Mouse (Mus musculus): ENCODE results near the gene Map3k4. TPM values are rescaled to one million over a fixed set of nuclear protein-coding genes. Genes with fewer than 3 reads are reported as not detected.

Gene Map3k4
- polyA plus RNA-seq, 1 experiment from 2014 or later: 38.6 TPM

DNA sequence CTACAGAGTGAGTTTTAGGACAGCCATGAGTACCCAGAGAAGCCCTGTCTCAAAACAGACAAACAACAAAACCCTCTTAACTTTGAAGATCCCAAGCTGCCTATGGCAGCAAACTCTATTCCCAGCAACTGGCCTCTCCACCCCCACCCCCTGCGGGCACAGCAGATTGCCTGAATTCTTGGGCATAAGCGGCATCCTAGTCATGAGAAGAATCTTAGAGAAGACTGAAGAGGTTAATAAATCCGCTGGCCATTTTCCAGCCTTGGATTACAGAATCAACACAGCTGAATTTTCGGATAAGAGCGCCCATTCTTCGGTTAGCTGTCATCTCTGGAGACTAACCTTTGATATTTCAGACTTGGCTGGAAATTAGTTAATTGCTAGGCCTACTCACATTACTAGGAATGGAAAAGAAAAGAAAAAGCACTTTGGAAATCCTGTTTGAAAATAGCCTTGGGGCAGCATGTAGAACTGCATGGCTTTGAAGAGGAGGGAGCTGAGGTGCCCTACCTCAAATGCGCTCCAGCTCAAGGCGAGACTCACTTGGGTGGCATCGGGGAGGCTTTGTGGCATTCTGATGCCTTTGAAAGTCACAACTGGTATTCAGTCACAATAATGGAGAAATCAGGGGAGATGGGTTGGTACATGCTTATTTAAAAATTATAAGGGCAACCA, 25.2 kb upstream of the Map3k4 start:
- Histone ChIP-seq H3K9me3 (ENCODE audit: control insufficient read depth, low read length) (no peaks in the 10 kb centered on the region), H3K36me3 (ENCODE audit: control insufficient read depth, insufficient read depth, low read length) (no peaks in the 10 kb centered on the region), H3K4me3 (replicated peaks; ENCODE audit: low read depth, low read length) (no peak overlapping the region), H3K27ac (replicated peaks; ENCODE audit: low read depth, low read length) (no peak overlapping the region), H3K4me1 (ENCODE audit: control insufficient read depth, insufficient read depth, low read length) (no peaks in the 10 kb centered on the region), H3K27me3 (ENCODE audit: control insufficient read depth, insufficient read depth, low read length) (no peaks in the 10 kb centered on the region), H3K9ac (replicated peaks; ENCODE audit: low read length) (no peak overlapping the region), H3K4me2 (ENCODE audit: low read length) (no peak overlapping the region)
- ATAC-seq (ENCODE audit: low FRiP score, low TSS enrichment) (no peak), DNase-seq (peak; percentile 40)
- 84% methylated on average over 9 of the region's 9 CpGs for WGBS

DNA sequence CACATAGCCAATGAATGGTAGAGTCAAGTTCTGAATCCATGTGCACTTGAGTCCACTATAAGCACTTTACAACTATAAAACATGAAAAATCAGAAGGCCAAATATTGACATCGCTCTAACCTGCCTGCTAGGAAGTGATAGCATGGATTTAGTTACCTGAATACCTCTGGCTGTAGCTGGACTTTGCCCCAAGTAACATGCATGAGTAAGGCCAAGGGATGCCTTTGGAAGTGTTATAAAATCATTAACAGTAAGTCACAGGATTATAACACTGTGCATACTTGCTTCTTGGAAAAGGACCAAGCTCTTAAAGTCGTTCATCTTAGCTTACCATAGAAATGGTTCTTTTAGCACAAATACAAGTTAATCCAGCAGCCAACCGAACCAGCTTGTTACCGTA, 18.6 kb upstream of the Map3k4 start:
- H3K27ac ChIP-seq (replicated peaks; ENCODE audit: low read depth, low read length): no peak overlapping the region
- no peak overlapping the region for H3K4me2 ChIP-seq (ENCODE audit: low read length)
- DNase-seq: no peak
- no peaks in the 10 kb centered on the region for H3K27me3 ChIP-seq (ENCODE audit: control insufficient read depth, insufficient read depth, low read length)
- no peaks in the 10 kb centered on the region for H3K36me3 ChIP-seq (ENCODE audit: control insufficient read depth, insufficient read depth, low read length)
- no peak for ATAC-seq (ENCODE audit: low FRiP score, low TSS enrichment)
- no peaks in the 10 kb centered on the region for H3K4me1 ChIP-seq (ENCODE audit: control insufficient read depth, insufficient read depth, low read length)
- H3K9ac ChIP-seq (replicated peaks; ENCODE audit: low read length): no peak overlapping the region
- no peak overlapping the region for H3K4me3 ChIP-seq (replicated peaks; ENCODE audit: low read depth, low read length)
- H3K9me3 ChIP-seq (ENCODE audit: control insufficient read depth, low read length): no peaks in the 10 kb centered on the region
- WGBS: 84% methylated on average over 4 of the region's 4 CpGs

DNA sequence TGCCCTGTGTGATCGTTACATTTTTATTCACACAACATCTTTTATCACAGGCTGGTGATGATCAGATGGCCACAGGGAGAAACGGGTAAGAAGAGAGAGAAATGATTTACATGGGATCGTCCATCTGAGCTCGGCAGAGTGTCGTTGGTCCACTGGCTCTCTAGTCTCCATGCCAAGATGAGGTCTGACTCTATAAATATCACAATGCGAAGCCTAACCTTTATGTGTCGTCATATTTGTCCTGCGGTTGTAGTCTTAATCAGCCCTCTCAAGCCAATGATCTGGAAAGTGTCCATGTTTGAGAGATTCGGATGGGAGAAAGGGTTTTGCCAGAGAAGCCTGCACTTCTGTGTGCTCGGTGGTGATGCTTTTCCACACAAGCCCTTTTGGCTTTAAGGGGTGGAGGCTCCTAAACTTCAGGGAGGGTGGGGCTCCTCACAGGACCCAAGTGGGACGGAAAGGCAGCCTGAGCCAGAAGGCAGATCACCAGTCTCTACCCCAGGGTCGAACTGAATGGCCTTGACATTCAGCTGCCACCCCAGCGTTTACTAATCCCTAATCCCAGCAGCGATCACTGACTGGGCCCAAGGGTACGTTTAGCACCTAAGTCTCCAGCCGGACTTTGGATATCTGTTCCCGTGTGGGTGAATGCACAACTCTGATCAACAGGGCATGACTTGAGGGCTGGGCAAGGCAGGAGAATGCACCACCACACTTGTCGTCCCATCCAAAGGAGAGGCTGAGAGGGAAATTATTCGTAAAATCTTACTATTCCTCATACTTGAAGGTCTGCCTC, 17.7 kb upstream of the Map3k4 start:
- Histone ChIP-seq H3K36me3 (ENCODE audit: control insufficient read depth, insufficient read depth, low read length) (no peaks in the 10 kb centered on the region), H3K27me3 (ENCODE audit: control insufficient read depth, insufficient read depth, low read length) (no peaks in the 10 kb centered on the region), H3K27ac (replicated peaks; ENCODE audit: low read depth, low read length) (no peak overlapping the region), H3K4me1 (ENCODE audit: control insufficient read depth, insufficient read depth, low read length) (no peaks in the 10 kb centered on the region), H3K9ac (replicated peaks; ENCODE audit: low read length) (no peak overlapping the region), H3K4me2 (ENCODE audit: low read length) (no peak overlapping the region), H3K9me3 (ENCODE audit: control insufficient read depth, low read length) (no peaks in the 10 kb centered on the region), H3K4me3 (replicated peaks; ENCODE audit: low read depth, low read length) (no peak overlapping the region)
- WGBS: 80% methylated on average over 19 of the region's 19 CpGs
- ATAC-seq (ENCODE audit: low FRiP score, low TSS enrichment) (no peak), DNase-seq (no peak)

DNA sequence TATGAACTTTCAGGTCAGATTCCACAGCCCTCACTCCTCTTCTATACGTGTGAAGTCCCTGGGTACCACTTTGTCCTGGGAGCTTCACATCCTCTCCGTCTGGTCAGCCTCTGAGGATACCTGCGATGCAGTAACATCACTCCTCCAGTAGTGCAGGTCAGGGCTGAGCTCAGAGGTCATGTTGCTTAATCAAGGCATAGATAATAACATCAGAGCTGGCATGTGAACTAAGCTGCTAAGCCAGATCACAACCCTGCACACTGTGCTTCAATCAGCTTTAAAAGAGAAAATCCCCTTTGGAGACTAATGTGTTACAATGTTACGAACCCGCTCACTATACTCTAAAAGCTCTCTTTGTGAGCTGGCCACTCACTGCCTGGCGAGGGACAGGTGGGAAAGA, 16.5 kb upstream of the Map3k4 start:
- ATAC-seq (ENCODE audit: low FRiP score, low TSS enrichment) (no peak), DNase-seq (no peak)
- Histone ChIP-seq H3K4me2 (ENCODE audit: low read length) (no peak overlapping the region), H3K4me3 (replicated peaks; ENCODE audit: low read depth, low read length) (no peak overlapping the region), H3K4me1 (ENCODE audit: control insufficient read depth, insufficient read depth, low read length) (no peaks in the 10 kb centered on the region), H3K9ac (replicated peaks; ENCODE audit: low read length) (no peak overlapping the region), H3K27ac (replicated peaks; ENCODE audit: low read depth, low read length) (no peak overlapping the region), H3K27me3 (ENCODE audit: control insufficient read depth, insufficient read depth, low read length) (no peaks in the 10 kb centered on the region), H3K9me3 (ENCODE audit: control insufficient read depth, low read length) (no peaks in the 10 kb centered on the region), H3K36me3 (ENCODE audit: control insufficient read depth, insufficient read depth, low read length) (no peaks in the 10 kb centered on the region)
- 47% methylated on average over 6 of the region's 6 CpGs for WGBS

DNA sequence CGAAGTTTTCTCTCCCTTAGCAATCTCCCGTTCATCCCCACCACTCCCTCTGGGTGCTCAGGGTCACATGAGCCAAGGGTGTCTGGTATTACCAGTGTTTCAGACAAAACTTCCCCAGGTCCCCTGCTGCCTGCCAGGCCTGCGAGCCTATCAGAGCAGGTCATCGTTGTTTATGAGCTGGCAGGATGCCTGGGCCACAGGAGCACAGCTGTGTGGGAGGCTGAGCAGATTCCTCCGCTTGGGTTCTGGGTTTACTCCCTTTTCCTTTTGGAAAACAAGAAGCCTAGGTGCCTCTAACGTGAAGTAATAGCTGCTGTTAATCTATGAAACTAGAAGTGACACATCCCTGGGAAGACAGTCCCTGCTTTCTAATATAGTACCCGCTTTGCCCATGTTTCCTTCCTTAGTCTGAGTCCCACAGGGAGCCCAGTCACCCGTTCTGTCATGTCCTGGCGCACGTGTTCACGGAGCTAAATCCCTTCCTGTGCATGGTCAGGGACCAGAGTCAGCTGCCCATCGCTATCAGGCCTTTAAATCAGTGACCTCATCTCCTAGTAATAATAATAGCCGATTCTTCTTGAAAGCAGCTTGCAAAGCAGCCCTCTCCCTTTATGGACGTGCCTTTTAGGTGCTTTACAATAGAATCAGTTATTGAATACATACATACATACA, 9.4 kb upstream of the Map3k4 start:
- Histone ChIP-seq H3K36me3 (ENCODE audit: control insufficient read depth, insufficient read depth, low read length) (0 out of 2 replicates have a peak, but pooled peaks cover 3% of the 10 kb centered on the region), H3K27me3 (ENCODE audit: control insufficient read depth, insufficient read depth, low read length) (no peaks in the 10 kb centered on the region), H3K4me1 (ENCODE audit: control insufficient read depth, insufficient read depth, low read length) (peaks cover 9% of the 10 kb centered on the region; the same call in 1 of the 2 replicates), H3K27ac (replicated peaks; ENCODE audit: low read depth, low read length) (no peak overlapping the region), H3K4me2 (ENCODE audit: low read length) (no peak overlapping the region), H3K9ac (replicated peaks; ENCODE audit: low read length) (no peak overlapping the region), H3K4me3 (replicated peaks; ENCODE audit: low read depth, low read length) (no peak overlapping the region), H3K9me3 (ENCODE audit: control insufficient read depth, low read length) (no peaks in the 10 kb centered on the region)
- ATAC-seq (ENCODE audit: low FRiP score, low TSS enrichment) (peak; percentile 20; the same call in 1 of the 2 replicates), DNase-seq (peak; percentile 67)
- whole genome bisulfite sequencing: 48% methylated on average over 14 of the region's 14 CpGs

DNA sequence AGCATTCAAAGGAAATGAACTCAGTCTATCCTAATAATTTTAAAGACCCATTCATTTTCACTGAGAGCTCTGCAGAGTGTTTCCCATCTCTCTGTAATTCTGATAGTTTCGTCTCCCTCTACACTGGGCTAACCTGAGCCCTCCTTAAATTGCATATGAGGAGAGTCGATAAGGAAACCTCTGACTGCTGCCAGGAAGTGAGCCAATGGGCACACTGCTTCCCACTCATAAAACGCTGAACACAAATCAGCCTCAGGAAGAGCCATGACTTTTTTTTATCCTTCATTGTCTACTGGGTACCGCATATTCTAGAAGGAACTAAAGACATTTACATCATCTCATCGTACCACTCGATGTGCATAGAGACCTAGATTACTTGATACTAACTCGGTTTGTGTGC, 1.2 kb upstream of the Map3k4 start:
- Histone ChIP-seq H3K27ac (replicated peaks; ENCODE audit: low read depth, low read length) (no peak overlapping the region), H3K4me3 (replicated peaks; ENCODE audit: low read depth, low read length) (no peak overlapping the region), H3K36me3 (ENCODE audit: control insufficient read depth, insufficient read depth, low read length) (no peaks in the 10 kb centered on the region), H3K9me3 (ENCODE audit: control insufficient read depth, low read length) (no peaks in the 10 kb centered on the region), H3K4me2 (ENCODE audit: low read length) (peak overlapping the region; percentile 76), H3K4me1 (ENCODE audit: control insufficient read depth, insufficient read depth, low read length) (peaks cover 15% of the 10 kb centered on the region), H3K27me3 (ENCODE audit: control insufficient read depth, insufficient read depth, low read length) (no peaks in the 10 kb centered on the region), H3K9ac (replicated peaks; ENCODE audit: low read length) (peak overlapping the region; percentile 6; the same call in 1 of the 2 replicates)
- no peak for DNase-seq
- ATAC-seq (ENCODE audit: low FRiP score, low TSS enrichment): no peak
- WGBS: 90% methylated on average over 7 of the region's 7 CpGs

DNA sequence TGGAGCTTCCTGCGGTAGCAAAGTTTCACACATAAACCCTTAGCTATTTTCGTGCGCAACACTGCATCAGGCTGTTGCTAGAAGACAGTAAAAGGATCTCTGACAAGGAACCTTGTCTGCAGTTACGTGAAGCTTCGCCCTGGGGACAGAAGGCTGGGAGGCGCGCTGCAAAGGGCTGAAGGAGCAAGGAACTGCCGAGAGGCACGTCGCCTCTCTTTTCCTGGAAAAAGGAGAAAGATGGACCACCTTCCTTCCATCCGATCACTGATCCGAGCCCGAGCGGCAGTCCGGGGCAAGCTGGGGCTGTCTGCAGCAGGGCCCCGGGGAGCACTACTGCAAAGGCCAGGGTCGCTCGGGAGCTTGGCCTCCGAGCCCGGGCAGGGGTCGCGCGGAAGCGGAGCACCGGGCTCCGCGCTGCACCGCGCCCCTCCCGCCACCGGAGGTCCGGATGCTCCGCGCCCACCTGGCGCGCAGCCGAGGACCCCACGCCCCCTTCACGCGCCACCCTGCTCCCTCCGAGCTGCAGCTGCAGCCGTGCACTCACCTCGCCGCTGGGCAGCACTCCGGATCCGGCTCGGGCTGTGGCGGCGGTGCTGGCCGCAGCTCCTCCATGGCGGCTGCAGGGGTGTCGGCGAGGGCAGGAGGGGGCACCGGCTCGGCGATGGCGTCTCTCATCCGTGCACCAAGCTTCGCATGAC, 493 bp downstream of the Map3k4 start:
- DNase-seq (peak; percentile 72), ATAC-seq (ENCODE audit: low FRiP score, low TSS enrichment) (peak; percentile 80)
- no peaks in the 10 kb centered on the region for H3K36me3 ChIP-seq (ENCODE audit: control insufficient read depth, insufficient read depth, low read length)
- H3K4me2 ChIP-seq (ENCODE audit: low read length): peak overlapping the region; percentile 76
- H3K4me3 ChIP-seq (replicated peaks; ENCODE audit: low read depth, low read length): peak overlapping the region; percentile 93
- no peaks in the 10 kb centered on the region for H3K9me3 ChIP-seq (ENCODE audit: control insufficient read depth, low read length)
- H3K4me1 ChIP-seq (ENCODE audit: control insufficient read depth, insufficient read depth, low read length): peaks cover 15% of the 10 kb centered on the region
- no peaks in the 10 kb centered on the region for H3K27me3 ChIP-seq (ENCODE audit: control insufficient read depth, insufficient read depth, low read length)
- 0% methylated on average over 58 of the region's 59 CpGs for WGBS
- peak overlapping the region; percentile 99 for H3K27ac ChIP-seq (replicated peaks; ENCODE audit: low read depth, low read length)
- H3K9ac ChIP-seq (replicated peaks; ENCODE audit: low read length): peak overlapping the region; percentile 97

DNA sequence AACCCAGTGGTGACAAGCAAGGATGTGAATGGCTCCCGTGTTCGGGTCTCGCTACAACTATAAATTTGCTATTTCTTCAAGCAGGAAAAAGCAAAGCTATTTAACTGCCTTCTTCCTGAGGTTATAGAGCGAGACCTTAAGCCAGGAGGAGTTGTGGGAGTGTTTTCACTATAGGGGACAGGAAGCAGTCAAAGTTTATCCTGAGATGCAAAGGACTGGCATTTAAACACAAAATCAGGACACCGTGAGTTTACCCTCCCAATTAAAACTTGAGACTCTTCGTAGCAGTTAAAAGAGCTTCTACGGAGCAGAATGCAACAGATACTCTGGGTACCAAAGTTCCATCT, 1.0 kb downstream of the Map3k4 start:
- H3K9ac ChIP-seq (replicated peaks; ENCODE audit: low read length): peak overlapping the region; percentile 97
- DNase-seq: no peak
- H3K27ac ChIP-seq (replicated peaks; ENCODE audit: low read depth, low read length): peak overlapping the region; percentile 99
- peaks cover 15% of the 10 kb centered on the region for H3K4me1 ChIP-seq (ENCODE audit: control insufficient read depth, insufficient read depth, low read length)
- ATAC-seq (ENCODE audit: low FRiP score, low TSS enrichment): no peak
- no peaks in the 10 kb centered on the region for H3K9me3 ChIP-seq (ENCODE audit: control insufficient read depth, low read length)
- peak overlapping the region; percentile 76 for H3K4me2 ChIP-seq (ENCODE audit: low read length)
- H3K27me3 ChIP-seq (ENCODE audit: control insufficient read depth, insufficient read depth, low read length): no peaks in the 10 kb centered on the region
- WGBS: 9% methylated on average over 7 of the region's 7 CpGs
- no peaks in the 10 kb centered on the region for H3K36me3 ChIP-seq (ENCODE audit: control insufficient read depth, insufficient read depth, low read length)
- H3K4me3 ChIP-seq (replicated peaks; ENCODE audit: low read depth, low read length): peak overlapping the region; percentile 93

All from midbrain, embryonic 14.5 days (tissue).